In genomic region chr5:129586016-129586415, GRCm38 (mm10) we compare ENCODE assay signal across 8 mouse cellular contexts. TPM values are rescaled to one million over a fixed set of nuclear protein-coding genes. Genes with fewer than 3 reads are reported as not detected.
DNase-seq lines count a peak whose midpoint lies in the region; ATAC-seq and TF ChIP-seq lines count a peak whose summit lies in the region.

No protein-coding gene starts in this region.

- peaks cover 68% of the 10 kb centered on the region for H3K27me3 ChIP-seq in forebrain, embryonic 10.5 days (ENCODE audit: poor library complexity, severe bottlenecking)
- H3K27me3 ChIP-seq in heart, postnatal 0 days (ENCODE audit: control insufficient read depth, insufficient read depth, low read length) = peaks cover 71% of the 10 kb centered on the region
- peaks cover 24% of the 10 kb centered on the region for H3K27me3 ChIP-seq in neural tube, embryonic 15.5 days (replicated peaks)

- peaks cover 0 to 9% of the 10 kb centered on the region in 2 experiments; a peak in 2 of 4 replicates for H3K4me1 ChIP-seq in ES-E14 (ENCODE audit: control insufficient read depth in 2 of 2, insufficient read depth in 2 of 2, low read length in 2 of 2, poor library complexity in 1 of 2)
- H3K4me1 ChIP-seq in forebrain, embryonic 10.5 days = peaks cover 46% of the 10 kb centered on the region
- peaks cover 16% of the 10 kb centered on the region for H3K4me1 ChIP-seq in heart, postnatal 0 days (ENCODE audit: control insufficient read depth, insufficient read depth)
- H3K4me1 ChIP-seq in neural tube, embryonic 15.5 days = peaks cover 47% of the 10 kb centered on the region

- no peaks in the 10 kb centered on the region for H3K9me3 ChIP-seq in ES-E14 (ENCODE audit: control insufficient read depth, insufficient read depth, low read depth, low read length)
- no peaks in the 10 kb centered on the region for H3K9me3 ChIP-seq in forebrain, embryonic 10.5 days
- H3K9me3 ChIP-seq in heart, postnatal 0 days (replicated peaks; ENCODE audit: control insufficient read depth, low read length) = no peaks in the 10 kb centered on the region
- no peaks in the 10 kb centered on the region for H3K9me3 ChIP-seq in neural tube, embryonic 15.5 days (replicated peaks)

- peak; percentile 92 for TF ChIP-seq CTCF in heart, postnatal 0 days (IDR thresholded peaks at IDR 0.05; ENCODE audit: low read depth)

- DNase-seq in ES-E14 (ENCODE audit: low read depth, low spot score) = peak; percentile 84
- DNase-seq in c-Kit-positive CD71-negative TER-119-negative erythroid progenitor cells, embryonic 14.5 days (ENCODE audit: low read depth) = peak; percentile 84
- DNase-seq in forebrain, embryonic 10.5 days (ENCODE audit: extremely low spot score, low spot score) = peak; percentile 94
- peak; percentile 54 for DNase-seq in heart, postnatal 0 days (ENCODE audit: low spot score)
- DNase-seq in kidney, postnatal 36 days = peak; percentile 81 to 92
- peak; percentile 71 to 78 for DNase-seq in lung, adult 18-20 months
- DNase-seq in thymus, adult 18-20 months = peak; percentile 73 to 80

- H3K36me3 ChIP-seq in ES-E14 (ENCODE audit: control insufficient read depth, insufficient read depth, low read length, poor library complexity, severe bottlenecking) = no peaks in the 10 kb centered on the region
- H3K36me3 ChIP-seq in forebrain, embryonic 10.5 days (replicated peaks) = no peaks in the 10 kb centered on the region
- no peaks in the 10 kb centered on the region for H3K36me3 ChIP-seq in heart, postnatal 0 days (replicated peaks; ENCODE audit: control insufficient read depth, insufficient read depth, low read length)
- H3K36me3 ChIP-seq in neural tube, embryonic 15.5 days = no peaks in the 10 kb centered on the region

- H3K27ac ChIP-seq in ES-E14 (ENCODE audit: insufficient read depth, low read depth, low read length, poor library complexity, severe bottlenecking) = no peak overlapping the region
- peak overlapping the region; percentile 79 for H3K27ac ChIP-seq in forebrain, embryonic 10.5 days
- no peak overlapping the region for H3K27ac ChIP-seq in heart, postnatal 0 days (ENCODE audit: low read depth)
- H3K27ac ChIP-seq in neural tube, embryonic 15.5 days (replicated peaks) = peak overlapping the region; percentile 49; the same call in 1 of the 2 replicates

- peak; percentile 24 for ATAC-seq in heart, postnatal 0 days (ENCODE audit: insufficient read depth, low read depth)
- ATAC-seq in neural tube, embryonic 15.5 days (ENCODE audit: low FRiP score) = peak; percentile 34

- no peak for TF ChIP-seq EP300 in heart, postnatal 0 days (IDR thresholded peaks at IDR 0.05; ENCODE audit: low read depth)

- peak overlapping the region; percentile 8 to 21; a peak in 2 of 4 replicates for H3K4me3 ChIP-seq in ES-E14 (ENCODE audit: insufficient read depth in 1 of 2, low read depth in 1 of 2, low read length in 2 of 2, poor library complexity in 1 of 2, severe bottlenecking in 1 of 2)
- H3K4me3 ChIP-seq in forebrain, embryonic 10.5 days = peak overlapping the region; percentile 84
- H3K4me3 ChIP-seq in heart, postnatal 0 days (ENCODE audit: low read depth, low read length) = peak overlapping the region; percentile 83
- peak overlapping the region; percentile 85 for H3K4me3 ChIP-seq in neural tube, embryonic 15.5 days (replicated peaks)

- H3K4me2 ChIP-seq in heart, postnatal 0 days (ENCODE audit: low read depth, low read length) = peak overlapping the region; percentile 100
- peak overlapping the region; percentile 99 for H3K4me2 ChIP-seq in neural tube, embryonic 15.5 days

- in situ Hi-C loops in ES-E14 (cut with MboI; ENCODE audit: low sequenced_read_pairs in 2 of 2, unreplicated experiment in 2 of 2) = loop anchor here (10.0 to 25.0 kb wide), 2 partner anchors 399 to 521 kb away; no protein-coding TSS in a partner anchor

- under 1% methylated on average over 17 of the region's 17 CpGs for WGBS in forebrain, embryonic 10.5 days
- WGBS in heart, postnatal 0 days = 0% methylated on average over 17 of the region's 17 CpGs
- under 1% methylated on average over 17 of the region's 17 CpGs for WGBS in neural tube, embryonic 15.5 days

- no peak overlapping the region for H3K9ac ChIP-seq in ES-E14 (ENCODE audit: insufficient read depth, low read depth, low read length, poor library complexity, severe bottlenecking)
- no peak overlapping the region for H3K9ac ChIP-seq in heart, postnatal 0 days (replicated peaks; ENCODE audit: low read depth, low read length)
- peak overlapping the region; percentile 44 for H3K9ac ChIP-seq in neural tube, embryonic 15.5 days (replicated peaks)

TF ChIP-seq in ES-E14, 5 proteins besides CTCF, POLR2A, EP300 and RAD21:
- no peak for TF ChIP-seq CHD2 (IDR thresholded peaks at IDR 0.05; ENCODE audit: low read depth, low read length)
- no peak for TF ChIP-seq HCFC1 (IDR thresholded peaks at IDR 0.05; ENCODE audit: borderline replicate concordance, insufficient read depth, low read length)
- no peak for TF ChIP-seq ZC3H11A (IDR thresholded peaks at IDR 0.05; ENCODE audit: borderline replicate concordance, low read depth, low read length)
- TF ChIP-seq MAFK (IDR thresholded peaks at IDR 0.05; ENCODE audit: insufficient read depth, low read depth, low read length) = no peak
- TF ChIP-seq ZNF384 (IDR thresholded peaks at IDR 0.05; ENCODE audit: low read depth, low read length) = no peak

RNA-seq across cellular contexts. Expression of gene Mmp17, which starts 2.0 kb away (rescaled TPM):
- total RNA-seq in ES-E14 (2012; rRNA removed) = 6.7 and 15.8 TPM in 2 replicates
- polyA plus RNA-seq in forebrain, embryonic 10.5 days (2016; fragmentation: Nextera tagmentation; extraction: Ambion mirVana) = 2.9 and 3.4 TPM in 2 replicates
- total RNA-seq in heart, postnatal 0 days (2014; rRNA removed; ENCODE audit: low replicate concordance) = 0.43 and 2.6 TPM in 2 replicates
- polyA plus RNA-seq in heart, postnatal 0 days (2015; fragmentation: Nextera tagmentation; extraction: Ambion mirVana) = 0.41 TPM in 2 replicates
- 10.1 and 12.0 TPM in 2 replicates for polyA plus RNA-seq in neural tube, embryonic 15.5 days (2015; fragmentation: Nextera tagmentation; extraction: Ambion mirVana)

Comparison
In these comparisons a context has a peak if more than half of its experiments do, and no peak if none do; other contexts are left out.
1. H3K27ac ChIP-seq: peak in forebrain, embryonic 10.5 days (single experiment) and neural tube, embryonic 15.5 days (single experiment); none in ES-E14 (single experiment) and heart, postnatal 0 days (single experiment).
2. H3K4me3 ChIP-seq: peak in every context shown above with its lines; median percentile 85 in neural tube, embryonic 15.5 days; 84 in forebrain, embryonic 10.5 days; 83 in heart, postnatal 0 days; 14 in ES-E14.
3. Peak in every context shown above with its lines, with median percentiles within 50 percentile points of each other: DNase-seq.